Mouse (Mus musculus) right cerebral cortex, adult 2 months (tissue): ENCODE data around the gene Phf20.
"Not testable (repeated sequence)": the region's sequence is repeated elsewhere in the genome, so short reads cannot be mapped to it uniquely, and the experiment has no call there.

Source experiments
- DNase-seq, 2 experiments: peaks; one replicate each; pipeline ENCODE4 v3.0.0; 2021 to 2022; ENCODE audit warnings: low spot score in 2 of 2

Gene Phf20

GRCm38 (mm10) chr2:156196302-156197128, at the start of gene Phf20:
Phf20 (plus strand) TSS chr2:156196466.
- DNase-seq, result peak; percentile 95 to 98

DNA sequence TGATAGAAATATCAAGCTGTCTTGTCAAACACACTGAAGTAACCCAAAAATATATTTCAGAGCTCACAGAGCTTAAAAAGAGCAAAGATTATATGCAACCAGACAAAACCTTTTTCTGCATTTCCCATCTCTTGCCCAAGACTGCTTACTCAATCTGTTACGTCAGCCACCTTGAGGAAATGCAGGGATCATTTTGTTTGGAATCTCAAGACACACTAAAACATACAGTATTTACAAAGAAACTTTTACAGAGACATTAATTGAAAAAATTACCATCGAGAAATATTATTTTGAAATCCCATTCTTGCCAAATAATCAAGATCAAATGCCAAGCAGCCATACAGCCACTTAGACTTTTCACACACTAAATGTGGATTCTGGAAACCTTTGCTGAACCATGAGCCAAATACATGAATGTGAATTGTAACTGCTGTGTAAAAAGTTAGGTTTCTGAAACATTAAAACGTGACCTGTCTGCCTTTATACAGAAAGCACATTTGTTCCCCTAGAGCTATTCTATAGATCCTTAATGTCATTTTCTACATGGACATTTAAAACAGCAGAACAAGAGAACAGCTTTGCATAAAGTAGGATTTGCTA, 48.9 kb upstream of the Phf20 start:
- DNase-seq, result no peak

GRCm38 (mm10) chr2:156151538-156151937, 44.7 kb upstream of the Phf20 start:
- DNase-seq, result no peak

- no peak for DNase-seq
Measured at GRCm38 (mm10) chr2:156165478-156165877, 30.8 kb upstream of the Phf20 start.

DNA sequence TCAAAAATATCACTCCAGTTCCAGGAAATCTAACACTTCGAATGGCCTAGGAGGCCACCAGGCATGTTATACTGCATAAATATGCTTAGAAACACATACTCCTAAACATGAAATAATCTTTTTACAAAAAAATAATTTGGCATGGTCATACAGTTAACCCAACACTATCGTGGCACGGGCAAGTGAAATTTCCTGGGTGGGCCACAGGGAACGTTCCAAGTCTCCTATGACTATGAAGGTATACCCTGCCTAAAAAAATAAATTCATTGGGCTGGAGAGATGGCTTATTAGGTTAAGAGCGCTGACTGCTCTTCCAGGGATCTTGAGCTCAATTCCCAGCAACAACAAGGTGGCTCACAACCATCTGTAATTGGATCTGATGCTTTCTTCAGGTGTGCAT, 29.7 kb upstream of the Phf20 start:
- no peak for DNase-seq

DNA sequence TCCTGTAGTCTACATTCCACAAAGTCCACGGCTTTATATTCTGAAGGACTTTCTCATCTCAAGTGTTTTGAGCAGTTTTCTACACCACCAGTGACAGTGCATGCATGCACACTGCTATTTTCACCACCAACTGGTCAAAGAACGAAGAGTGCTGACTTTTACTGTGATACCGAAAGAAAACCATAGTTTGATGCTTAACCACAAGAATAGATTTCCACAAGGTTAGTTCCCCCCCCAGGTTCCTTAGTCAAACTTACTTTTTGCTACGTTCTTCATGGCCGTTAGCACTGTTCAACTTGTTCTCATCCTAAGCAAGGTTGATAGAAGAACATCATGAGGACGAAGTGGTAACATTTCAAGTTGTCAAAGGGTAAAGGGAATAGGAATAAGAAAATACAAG, 19.2 kb upstream of the Phf20 start:
- DNase-seq, result no peak

DNA sequence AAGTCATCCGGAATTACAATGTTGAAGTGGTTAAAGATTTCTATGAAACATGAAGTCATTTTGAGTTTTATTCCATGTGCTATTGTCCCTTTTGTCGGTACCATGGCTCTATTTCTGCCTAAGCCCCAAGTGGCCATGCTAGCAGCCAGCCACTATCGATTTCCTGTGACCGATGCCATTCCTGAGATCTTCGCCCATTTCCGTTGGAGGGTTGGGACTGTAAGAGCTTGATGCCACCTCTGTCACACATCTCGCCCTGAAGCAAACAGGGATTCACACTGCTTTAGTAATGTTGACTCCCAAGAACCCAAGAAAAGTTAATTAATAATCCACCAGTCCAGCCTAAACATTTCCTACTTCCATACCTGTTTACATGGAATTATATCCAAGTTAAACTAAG, 18.6 kb upstream of the Phf20 start:
- no peak for DNase-seq

- peak; percentile 72 to 74 for DNase-seq
Measured at GRCm38 (mm10) chr2:156179046-156179795, 17.0 kb upstream of the Phf20 start.

GRCm38 (mm10) chr2:156179796-156180093, 16.5 kb upstream of the Phf20 start:
- no peak for DNase-seq

- DNase-seq, result peak; percentile 100
Measured at GRCm38 (mm10) chr2:156180094-156180821, 16.0 kb upstream of the Phf20 start, which contains the start of gene Rbm39. Rbm39 (minus strand) TSS chr2:156180238.

DNA sequence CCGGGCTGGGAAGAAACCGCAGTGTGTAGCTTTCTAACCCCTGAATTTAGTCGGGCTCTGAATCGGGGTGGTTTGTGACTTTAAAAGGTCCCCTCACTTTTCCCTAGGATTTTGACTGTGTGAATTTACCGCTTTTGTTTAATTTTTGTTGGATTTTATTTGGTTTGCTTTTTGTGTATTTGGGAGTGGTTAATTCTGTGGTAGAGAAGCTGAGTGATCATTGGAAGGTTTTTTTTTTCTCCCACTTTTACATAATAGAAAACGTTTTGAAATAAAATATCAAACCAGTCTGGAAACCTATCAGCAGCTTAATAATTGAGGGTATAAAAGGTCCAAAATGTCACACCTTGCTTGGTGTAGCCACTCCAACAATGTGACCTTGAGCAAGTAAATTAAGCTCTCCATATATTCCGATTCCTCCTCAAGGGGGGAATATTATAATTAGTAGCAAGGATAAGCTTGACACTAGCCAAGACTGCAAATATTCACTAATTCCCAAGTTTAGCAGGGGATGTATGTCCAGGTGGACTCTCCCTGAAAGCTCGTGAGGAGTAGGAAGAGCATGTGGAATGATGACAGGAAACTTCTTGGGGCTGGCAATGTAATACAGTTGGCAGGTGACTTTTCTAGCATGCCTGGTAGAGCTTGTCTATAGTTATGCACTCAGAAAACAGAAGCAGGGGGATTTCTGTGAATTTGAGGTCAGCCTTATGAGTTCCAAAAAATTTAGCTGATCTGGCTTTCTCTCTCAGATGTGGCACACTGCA, 15.3 kb upstream of the Phf20 start:
- no peak for DNase-seq

- no peak for DNase-seq
Measured at GRCm38 (mm10) chr2:156181592-156181991, 14.7 kb upstream of the Phf20 start.

GRCm38 (mm10) chr2:156189241-156189640, 7.0 kb upstream of the Phf20 start:
- not testable (repeated sequence) for DNase-seq

DNA sequence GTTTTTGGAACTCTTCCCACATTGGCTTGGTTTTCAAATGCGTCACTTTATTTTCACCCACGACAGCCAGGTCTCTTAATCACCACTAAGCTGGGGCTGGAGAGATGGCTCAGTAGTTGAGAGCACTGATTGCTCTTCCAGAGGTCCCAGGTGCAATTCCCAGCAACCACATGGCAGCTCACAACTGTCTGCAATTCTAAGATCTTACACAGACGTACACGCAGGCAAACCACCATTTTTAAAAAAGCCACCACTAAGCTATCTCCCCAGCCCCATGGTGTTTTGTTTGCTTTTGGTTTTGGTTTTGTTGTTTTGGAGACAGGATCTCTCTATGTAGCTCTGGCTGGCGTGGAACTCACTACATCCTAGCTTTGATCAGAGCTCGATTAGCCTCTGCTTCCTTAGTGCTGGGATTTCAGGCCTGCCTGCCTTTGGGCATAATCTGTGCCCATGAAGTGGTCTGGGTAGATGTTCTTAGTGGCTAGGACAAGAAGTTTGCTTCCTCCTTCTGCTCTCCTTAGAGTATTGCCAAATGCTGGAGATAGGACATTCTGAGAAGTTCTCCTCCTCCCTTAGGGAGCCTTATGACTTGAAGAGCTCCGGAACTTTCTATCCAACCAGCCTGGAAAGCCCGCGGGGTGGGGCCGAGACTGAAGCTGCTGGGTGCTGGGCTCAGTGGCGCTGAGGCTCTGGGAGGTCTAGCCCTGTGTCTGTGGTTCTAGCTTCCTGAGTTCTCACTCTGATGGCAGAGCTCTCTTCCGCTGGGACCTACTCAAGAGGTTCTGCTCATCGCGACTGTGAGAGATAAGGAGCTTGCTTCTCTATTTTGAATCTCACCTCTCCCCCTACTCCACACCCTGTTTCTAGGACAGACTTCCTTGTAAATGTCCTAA, 6.0 kb upstream of the Phf20 start:
- DNase-seq, result no peak

DNA sequence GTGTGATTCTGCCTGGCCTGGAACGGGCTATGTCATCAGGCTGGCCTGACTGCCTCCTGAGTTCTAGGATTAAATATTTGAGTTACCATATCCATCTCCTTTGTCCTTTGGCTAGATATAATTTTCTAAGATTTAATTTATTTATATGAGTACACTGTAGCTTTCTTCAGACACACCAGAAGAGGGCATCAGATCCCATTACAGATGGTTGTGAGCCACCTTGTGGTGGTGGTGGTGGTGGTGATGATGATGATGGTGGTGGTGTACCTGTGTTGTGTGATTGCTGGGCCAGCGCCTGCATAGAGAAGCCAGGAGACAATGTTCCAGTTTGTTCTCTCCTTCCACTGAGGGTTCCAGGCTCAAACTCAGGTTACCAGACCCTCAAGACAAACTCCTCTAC, 4.7 kb upstream of the Phf20 start:
- DNase-seq, result no peak

GRCm38 (mm10) chr2:156192068-156192467, 4.2 kb upstream of the Phf20 start:
- DNase-seq, result no peak

GRCm38 (mm10) chr2:156193066-156193862, 3.0 kb upstream of the Phf20 start:
- DNase-seq, result no peak

GRCm38 (mm10) chr2:156194571-156194970, 1.7 kb upstream of the Phf20 start:
- no peak for DNase-seq

- DNase-seq, result no peak
Measured at GRCm38 (mm10) chr2:156197129-156197911, 1.1 kb downstream of the Phf20 start.
